Mouse (Mus musculus): ENCODE data around the gene Serpinb3a. TPM values are rescaled to one million over a fixed set of nuclear protein-coding genes. Genes with fewer than 3 reads are reported as not detected.

Serpinb3a gene
- not detected for total RNA-seq (2023)

DNA sequence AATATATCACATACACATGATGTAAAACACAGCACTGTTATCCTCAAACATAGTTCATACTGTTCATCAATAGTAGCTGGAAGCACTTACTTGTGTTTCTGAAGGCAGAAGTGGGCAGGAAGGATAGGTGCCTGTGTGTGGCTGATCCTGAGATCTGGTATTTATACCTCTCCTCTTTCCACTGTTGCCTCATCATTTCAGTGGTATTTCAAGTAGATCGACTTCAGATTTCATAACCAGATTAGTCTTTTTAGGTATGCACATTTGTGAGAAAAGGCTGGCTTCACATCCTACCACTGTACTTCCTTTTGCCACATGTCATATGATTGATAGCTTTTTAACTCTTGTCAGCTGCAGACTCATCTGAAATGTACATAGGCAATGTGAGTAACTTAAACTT is at the start of gene Serpinb3a:
TSS of gene Serpinb3a (minus strand) at position 101 of the 400 bp plus-strand sequence.

GRCm38 (mm10) chr1:107083406-107083805 is 31.3 kb upstream of the Serpinb3a start, which contains the start of gene Serpinb3d:
Gene Serpinb3d (minus strand): TSS chr1:107083506.

Other genes with a start within 250 kb of the Serpinb3a start
- gene Serpinb5, start 191.1 kb downstream of the Serpinb3a start, total RNA-seq (2023) = not detected
- gene Serpinb12, start 117.9 kb downstream of the Serpinb3a start, total RNA-seq (2023) = not detected
- not detected for gene Serpinb13, start 71.3 kb downstream of the Serpinb3a start, total RNA-seq (2023)
- gene Serpinb3d, start 31.2 kb upstream of the Serpinb3a start, total RNA-seq (2023) = not detected
- gene Serpinb3b, start 226.1 kb upstream of the Serpinb3a start, total RNA-seq (2023) = not detected
- gene Serpinb3c, start 226.1 kb upstream of the Serpinb3a start, total RNA-seq (2023) = not detected